Mouse (Mus musculus) bone marrow macrophage, adult 2 months (primary cell): ENCODE data around the gene Tpd52l2.

Source experiments
- CTCF ChIP-seq: IDR thresholded peaks from 2 replicates; pipeline ENCODE4 v1.5.1; 2012; ENCODE audit warnings: low read depth, mild to moderate bottlenecking, low read length, moderate library complexity
- POLR2A ChIP-seq: IDR thresholded peaks from 2 replicates; pipeline ENCODE4 v1.6.1; 2012; ENCODE audit warnings: mild to moderate bottlenecking, low read depth, low read length, borderline replicate concordance

DNA sequence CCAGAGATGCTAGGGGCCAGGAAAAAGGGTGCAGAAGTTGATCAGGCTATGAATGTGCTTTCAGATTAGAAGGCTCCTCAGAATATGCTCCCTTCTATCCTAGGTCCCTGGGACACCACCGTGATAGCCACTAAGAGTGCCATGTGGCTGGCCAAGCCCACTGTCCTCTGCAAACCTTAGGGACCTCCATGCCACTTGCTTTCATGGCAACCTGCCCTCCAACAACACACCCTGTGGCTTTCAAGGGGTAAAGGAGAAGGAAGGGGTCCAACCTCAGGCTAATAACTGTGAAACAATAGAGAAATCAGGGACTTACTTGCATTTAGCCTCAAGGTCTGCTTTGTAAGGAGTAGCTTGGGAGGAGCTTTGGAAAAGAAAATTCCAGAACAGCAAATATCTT, 34.3 kb upstream of the Tpd52l2 start:
- no peak for TF ChIP-seq CTCF
- TF ChIP-seq POLR2A = no peak
